9 mouse cellular contexts compared by ENCODE assay signal in genomic region chr14:30255701-30256400, GRCm38 (mm10).
A peak's percentile ranks its signal among the peaks of the same experiment; 100 is the strongest.
DNase-seq lines count a peak whose midpoint lies in the region; ATAC-seq lines count a peak whose summit lies in the region.
"Had no signal": no experiment of that assay in that cellular context is flagged by ENCODE, and none has a peak within 500 bp of the region (broad histone marks: within the 10 kb centered on the region; RNA-seq: fewer than 3 reads in every experiment).

No protein-coding gene starts in this region.

- H3K4me1 ChIP-seq in neural tube, embryonic 13.5 days (replicated peaks) = peaks cover 28% of the 10 kb centered on the region
- peaks cover 9% of the 10 kb centered on the region for H3K4me1 ChIP-seq in hindbrain, embryonic 12.5 days

- 0 out of 2 replicates have a peak, but pooled peaks cover 4% of the 10 kb centered on the region for H3K27me3 ChIP-seq in neural tube, embryonic 13.5 days
- H3K27me3 ChIP-seq in hindbrain, embryonic 12.5 days = no peaks in the 10 kb centered on the region

- peak; percentile 2 for DNase-seq in cerebellum, adult 11-12 months
- DNase-seq in cerebellum, adult 11 months = no peak
- no peak for DNase-seq in neural tube, embryonic 10.5 days (ENCODE audit: extremely low spot score, low spot score)
- DNase-seq in retina, postnatal 1 day = peak; percentile 70
- no peak for DNase-seq in frontal cortex, adult 2 months (ENCODE audit: extremely low spot score in 1 of 2, low spot score in 1 of 2)
- DNase-seq in B cell, adult 2 months = no peak
- DNase-seq: kidney, postnatal 10 days had no signal

- H3K4me2 ChIP-seq in neural tube, embryonic 13.5 days = no peak overlapping the region
- no peak overlapping the region for H3K4me2 ChIP-seq in hindbrain, embryonic 12.5 days (replicated peaks)

- no peak for ATAC-seq in neural tube, embryonic 13.5 days (ENCODE audit: low read depth)
- peak; percentile 68 for ATAC-seq in hindbrain, embryonic 12.5 days (ENCODE audit: low FRiP score)

- no peak overlapping the region for H3K9ac ChIP-seq in neural tube, embryonic 13.5 days
- H3K9ac ChIP-seq in hindbrain, embryonic 12.5 days = no peak overlapping the region

- 0 out of 2 replicates have a peak overlapping the region, but pooled peaks have one; percentile 14 for H3K27ac ChIP-seq in neural tube, embryonic 13.5 days (replicated peaks)
- 0 out of 2 replicates have a peak overlapping the region, but pooled peaks have one; percentile 17 for H3K27ac ChIP-seq in hindbrain, embryonic 12.5 days

- H3K9me3 ChIP-seq in neural tube, embryonic 13.5 days = no peaks in the 10 kb centered on the region
- no peaks in the 10 kb centered on the region for H3K9me3 ChIP-seq in hindbrain, embryonic 12.5 days (replicated peaks)

- no peak overlapping the region for H3K4me3 ChIP-seq in neural tube, embryonic 13.5 days
- no peak overlapping the region for H3K4me3 ChIP-seq in hindbrain, embryonic 12.5 days

- WGBS in neural tube, embryonic 13.5 days = 69% methylated on average over 12 of the region's 12 CpGs
- 70% methylated on average over 12 of the region's 12 CpGs for WGBS in hindbrain, embryonic 12.5 days

- H3K36me3 ChIP-seq in neural tube, embryonic 13.5 days = no peaks in the 10 kb centered on the region
- no peaks in the 10 kb centered on the region for H3K36me3 ChIP-seq in hindbrain, embryonic 12.5 days

Comparison
In these comparisons a context has a peak if more than half of its experiments do, and no peak if none do; other contexts are left out.
1. DNase-seq: peak in cerebellum, adult 11-12 months (single experiment) and retina, postnatal 1 day (single experiment); none in cerebellum, adult 11 months (single experiment), neural tube, embryonic 10.5 days (single experiment), frontal cortex, adult 2 months (0 of 2) and B cell, adult 2 months (0 of 2).